In genomic region chr4:152092751-152093293, GRCm38 (mm10) we compare ENCODE assay signal across 9 mouse cellular contexts. TPM values are rescaled to one million over a fixed set of nuclear protein-coding genes. Genes with fewer than 3 reads are reported as not detected.
A peak's percentile ranks its signal among the peaks of the same experiment; 100 is the strongest.
DNase-seq lines count a peak whose midpoint lies in the region; ATAC-seq and TF ChIP-seq lines count a peak whose summit lies in the region.
"Had no signal": no experiment of that assay in that cellular context is flagged by ENCODE, and none has a peak within 500 bp of the region (broad histone marks: within the 10 kb centered on the region; RNA-seq: fewer than 3 reads in every experiment).

No protein-coding gene starts in this region.

- H3K36me3 ChIP-seq in forebrain, embryonic 10.5 days (replicated peaks) = no peaks in the 10 kb centered on the region
- H3K36me3 ChIP-seq in forebrain, embryonic 14.5 days (ENCODE audit: control insufficient read depth, insufficient read depth, low read length) = no peaks in the 10 kb centered on the region
- no peaks in the 10 kb centered on the region; the same call in 1 of the 2 replicates for H3K36me3 ChIP-seq in lung, embryonic 16.5 days (ENCODE audit: control insufficient read depth, insufficient read depth, low read length)
- no peaks in the 10 kb centered on the region for H3K36me3 ChIP-seq in heart, postnatal 0 days (replicated peaks; ENCODE audit: control insufficient read depth, insufficient read depth, low read length)

- no peak for ATAC-seq in forebrain, embryonic 14.5 days
- no peak for ATAC-seq in lung, embryonic 16.5 days (ENCODE audit: low read depth)
- ATAC-seq in heart, postnatal 0 days (ENCODE audit: insufficient read depth, low read depth) = no peak

- H3K9ac ChIP-seq in forebrain, embryonic 14.5 days (ENCODE audit: low read length) = no peak overlapping the region
- H3K9ac ChIP-seq in lung, embryonic 16.5 days (ENCODE audit: low read length) = 0 out of 2 replicates have a peak overlapping the region, but pooled peaks have one; percentile 22
- 0 out of 2 replicates have a peak overlapping the region, but pooled peaks have one; percentile 30 for H3K9ac ChIP-seq in heart, postnatal 0 days (replicated peaks; ENCODE audit: low read depth, low read length)

- H3K4me1 ChIP-seq in forebrain, embryonic 10.5 days = peaks cover 42% of the 10 kb centered on the region
- peaks cover 9% of the 10 kb centered on the region for H3K4me1 ChIP-seq in forebrain, embryonic 14.5 days (ENCODE audit: control insufficient read depth, insufficient read depth, low read length)
- peaks cover 22% of the 10 kb centered on the region for H3K4me1 ChIP-seq in lung, embryonic 16.5 days (replicated peaks; ENCODE audit: control insufficient read depth, insufficient read depth, low read length)
- peaks cover 11% of the 10 kb centered on the region for H3K4me1 ChIP-seq in heart, postnatal 0 days (ENCODE audit: control insufficient read depth, insufficient read depth)

- H3K4me3 ChIP-seq in forebrain, embryonic 10.5 days = no peak overlapping the region
- no peak overlapping the region for H3K4me3 ChIP-seq in forebrain, embryonic 14.5 days (ENCODE audit: low read depth, low read length)
- no peak overlapping the region for H3K4me3 ChIP-seq in lung, embryonic 16.5 days (ENCODE audit: low read length)
- H3K4me3 ChIP-seq in heart, postnatal 0 days (ENCODE audit: low read depth, low read length) = no peak overlapping the region

- no peaks in the 10 kb centered on the region for H3K9me3 ChIP-seq in forebrain, embryonic 10.5 days
- H3K9me3 ChIP-seq in forebrain, embryonic 14.5 days (replicated peaks; ENCODE audit: control insufficient read depth, low read length) = no peaks in the 10 kb centered on the region
- no peaks in the 10 kb centered on the region for H3K9me3 ChIP-seq in lung, embryonic 16.5 days (ENCODE audit: control insufficient read depth, low read length)
- no peaks in the 10 kb centered on the region for H3K9me3 ChIP-seq in heart, postnatal 0 days (replicated peaks; ENCODE audit: control insufficient read depth, low read length)

- no peak for TF ChIP-seq CTCF in heart, postnatal 0 days (IDR thresholded peaks at IDR 0.05; ENCODE audit: low read depth)

- no peak for DNase-seq in forebrain, embryonic 10.5 days (ENCODE audit: extremely low spot score, low spot score)
- DNase-seq in forebrain, embryonic 14.5 days (ENCODE audit: low spot score) = no peak
- DNase-seq in lung, postnatal 25 days (ENCODE audit: low spot score) = no peak
- no peak for DNase-seq in heart, postnatal 0 days (ENCODE audit: low spot score)
- DNase-seq in spleen, postnatal 10 days (ENCODE audit: low spot score in 2 of 2) = peak; percentile 63 to 79
- DNase-seq in cerebellum, adult 9-10 months = no peak
- DNase-seq in frontal cortex, adult 2 months (ENCODE audit: extremely low spot score in 1 of 2, low spot score in 1 of 2) = no peak
- DNase-seq: lung, postnatal 14 days had no signal

- WGBS in forebrain, embryonic 10.5 days = 78% methylated on average over 8 of the region's 8 CpGs
- whole genome bisulfite sequencing in forebrain, embryonic 14.5 days = 43% methylated on average over 8 of the region's 8 CpGs
- WGBS in lung, embryonic 16.5 days = 66% methylated on average over 8 of the region's 8 CpGs
- WGBS in heart, postnatal 0 days = 39% methylated on average over 8 of the region's 8 CpGs

- H3K27me3 ChIP-seq in forebrain, embryonic 10.5 days (ENCODE audit: poor library complexity, severe bottlenecking) = peaks cover 33% of the 10 kb centered on the region
- H3K27me3 ChIP-seq in forebrain, embryonic 14.5 days (replicated peaks; ENCODE audit: control insufficient read depth, insufficient read depth, low read length) = no peaks in the 10 kb centered on the region
- no peaks in the 10 kb centered on the region for H3K27me3 ChIP-seq in lung, embryonic 16.5 days (ENCODE audit: control insufficient read depth, insufficient read depth, low read depth, low read length)
- H3K27me3 ChIP-seq in heart, postnatal 0 days (ENCODE audit: control insufficient read depth, insufficient read depth, low read length) = no peaks in the 10 kb centered on the region

- H3K4me2 ChIP-seq in forebrain, embryonic 14.5 days (ENCODE audit: low read length) = no peak overlapping the region
- no peak overlapping the region for H3K4me2 ChIP-seq in lung, embryonic 16.5 days (ENCODE audit: low read depth, low read length)
- no peak overlapping the region for H3K4me2 ChIP-seq in heart, postnatal 0 days (ENCODE audit: low read depth, low read length)

- 0 out of 2 replicates have a peak overlapping the region, but pooled peaks have one; percentile 12 for H3K27ac ChIP-seq in forebrain, embryonic 10.5 days
- no peak overlapping the region for H3K27ac ChIP-seq in forebrain, embryonic 14.5 days (ENCODE audit: low read depth, low read length)
- no peak overlapping the region for H3K27ac ChIP-seq in lung, embryonic 16.5 days (ENCODE audit: low read length)
- H3K27ac ChIP-seq in heart, postnatal 0 days (ENCODE audit: low read depth) = no peak overlapping the region

- no peak for TF ChIP-seq EP300 in heart, postnatal 0 days (IDR thresholded peaks at IDR 0.05; ENCODE audit: low read depth)

RNA-seq across cellular contexts. Expression of gene Plekhg5, which starts 20.5 kb away (rescaled TPM):
- 9.6 and 9.8 TPM in 2 replicates for polyA plus RNA-seq in forebrain, embryonic 10.5 days (2016; fragmentation: Nextera tagmentation; extraction: Ambion mirVana)
- 5.0 and 7.1 TPM in 2 replicates for polyA plus RNA-seq in forebrain, embryonic 14.5 days (2014; fragmentation: Nextera tagmentation; extraction: Ambion mirVana)
- polyA plus RNA-seq in lung, embryonic 16.5 days (2015; fragmentation: Nextera tagmentation; extraction: Ambion mirVana) = 23.3 and 24.1 TPM in 2 replicates
- total RNA-seq in heart, postnatal 0 days (2014; rRNA removed; ENCODE audit: low replicate concordance) = 16.6 and 18.0 TPM in 2 replicates
- polyA plus RNA-seq in heart, postnatal 0 days (2015; fragmentation: Nextera tagmentation; extraction: Ambion mirVana) = 8.8 and 10.6 TPM in 2 replicates
- 41.1 and 49.7 TPM in 2 replicates for polyA plus RNA-seq in frontal cortex, adult 2 months (2012; rRNA removed)

RNA-seq across cellular contexts. Expression of gene Tnfrsf25, which starts 22.9 kb away (rescaled TPM):
- polyA plus RNA-seq in forebrain, embryonic 10.5 days (2016; fragmentation: Nextera tagmentation; extraction: Ambion mirVana) = 0.72 and 0.96 TPM in 2 replicates
- 0.62 and 1.3 TPM in 2 replicates for polyA plus RNA-seq in forebrain, embryonic 14.5 days (2014; fragmentation: Nextera tagmentation; extraction: Ambion mirVana)
- 1.6 and 2.4 TPM in 2 replicates for polyA plus RNA-seq in lung, embryonic 16.5 days (2015; fragmentation: Nextera tagmentation; extraction: Ambion mirVana)
- 0.89 TPM in 1 of 2 replicates, not detected in the other for total RNA-seq in heart, postnatal 0 days (2014; rRNA removed; ENCODE audit: low replicate concordance)
- 0.75 and 1.2 TPM in 2 replicates for polyA plus RNA-seq in heart, postnatal 0 days (2015; fragmentation: Nextera tagmentation; extraction: Ambion mirVana)
- 7.0 and 10.6 TPM in 2 replicates for polyA plus RNA-seq in frontal cortex, adult 2 months (2012; rRNA removed)

RNA-seq across cellular contexts. Expression of gene Nol9, which starts 53.7 kb away (rescaled TPM):
- 42.0 and 43.0 TPM in 2 replicates for polyA plus RNA-seq in forebrain, embryonic 10.5 days (2016; fragmentation: Nextera tagmentation; extraction: Ambion mirVana)
- polyA plus RNA-seq in forebrain, embryonic 14.5 days (2014; fragmentation: Nextera tagmentation; extraction: Ambion mirVana) = 16.1 and 19.8 TPM in 2 replicates
- 21.4 and 22.7 TPM in 2 replicates for polyA plus RNA-seq in lung, embryonic 16.5 days (2015; fragmentation: Nextera tagmentation; extraction: Ambion mirVana)
- total RNA-seq in heart, postnatal 0 days (2014; rRNA removed; ENCODE audit: low replicate concordance) = 8.0 and 13.9 TPM in 2 replicates
- polyA plus RNA-seq in heart, postnatal 0 days (2015; fragmentation: Nextera tagmentation; extraction: Ambion mirVana) = 7.5 and 7.8 TPM in 2 replicates
- 15.9 and 18.4 TPM in 2 replicates for polyA plus RNA-seq in frontal cortex, adult 2 months (2012; rRNA removed)

RNA-seq across cellular contexts. Expression of gene Tas1r1, which starts 54.5 kb away (rescaled TPM):
- 0.48 and 0.79 TPM in 2 replicates for polyA plus RNA-seq in forebrain, embryonic 10.5 days (2016; fragmentation: Nextera tagmentation; extraction: Ambion mirVana)
- polyA plus RNA-seq in forebrain, embryonic 14.5 days (2014; fragmentation: Nextera tagmentation; extraction: Ambion mirVana) = 0.32 and 0.70 TPM in 2 replicates
- 0.59 and 0.74 TPM in 2 replicates for polyA plus RNA-seq in lung, embryonic 16.5 days (2015; fragmentation: Nextera tagmentation; extraction: Ambion mirVana)
- total RNA-seq in heart, postnatal 0 days (2014; rRNA removed; ENCODE audit: low replicate concordance) = not detected in 2 replicates
- polyA plus RNA-seq in heart, postnatal 0 days (2015; fragmentation: Nextera tagmentation; extraction: Ambion mirVana) = 0.07 and 0.08 TPM in 2 replicates
- 0.13 and 0.20 TPM in 2 replicates for polyA plus RNA-seq in frontal cortex, adult 2 months (2012; rRNA removed)

RNA-seq across cellular contexts. Expression of gene Espn, which starts 59.3 kb away (rescaled TPM):
- polyA plus RNA-seq in forebrain, embryonic 10.5 days (2016; fragmentation: Nextera tagmentation; extraction: Ambion mirVana) = 5.6 and 5.9 TPM in 2 replicates
- 0.19 TPM in 1 of 2 replicates, not detected in the other for polyA plus RNA-seq in forebrain, embryonic 14.5 days (2014; fragmentation: Nextera tagmentation; extraction: Ambion mirVana)
- 6.6 and 10.1 TPM in 2 replicates for polyA plus RNA-seq in lung, embryonic 16.5 days (2015; fragmentation: Nextera tagmentation; extraction: Ambion mirVana)
- total RNA-seq in heart, postnatal 0 days (2014; rRNA removed; ENCODE audit: low replicate concordance) = 0.34 and 0.97 TPM in 2 replicates
- polyA plus RNA-seq in heart, postnatal 0 days (2015; fragmentation: Nextera tagmentation; extraction: Ambion mirVana) = 0.69 and 0.87 TPM in 2 replicates
- polyA plus RNA-seq in frontal cortex, adult 2 months (2012; rRNA removed) = 1.1 and 1.3 TPM in 2 replicates

Comparison
In these comparisons a context has a peak if more than half of its experiments do, and no peak if none do; other contexts are left out.
1. DNase-seq: peak in spleen, postnatal 10 days (2 of 2); none in forebrain, embryonic 10.5 days (single experiment), forebrain, embryonic 14.5 days (single experiment), lung, postnatal 25 days (single experiment), heart, postnatal 0 days (single experiment), cerebellum, adult 9-10 months (single experiment) and frontal cortex, adult 2 months (0 of 2).